Mouse (Mus musculus) lung, postnatal 0 days (tissue): Measurements from ENCODE around the gene Six6.

Experiments
- CTCF ChIP-seq: IDR thresholded peaks from 2 replicates; pipeline ENCODE4 v1.5.1; 2016; ENCODE audit warnings: antibody characterized with exemption, mild to moderate bottlenecking
- EP300 ChIP-seq: IDR thresholded peaks from 2 replicates; pipeline ENCODE4 v1.6.1; 2016; ENCODE audit warnings: antibody characterized with exemption, mild to moderate bottlenecking, control low read depth

- TF ChIP-seq EP300 (no peak), CTCF (no peak)
Measured at GRCm38 (mm10) chr12:72967541-72967940, 27.8 kb downstream of the Six6 start.
